Mouse (Mus musculus) gonadal fat pad, adult 2 months (tissue): ENCODE data around the gene Thbs2. TPM values are rescaled to one million over a fixed set of nuclear protein-coding genes. Genes with fewer than 3 reads are reported as not detected.

Experiments
- DNase-seq: peaks from one replicate; pipeline ENCODE4 v3.0.0-alpha.2; 2012; ENCODE audit warnings: low read depth
- polyA plus RNA-seq: library from polyadenylated mRNA; depleted of rRNA; stranded (reverse); fragments of >200 nt; gene quantifications from 2 replicates; pipeline ENCODE4 v1.2.3, GENCODE M21; 2012

Thbs2 gene
- polyA plus RNA-seq, 1 experiment = 12.7 TPM

DNA sequence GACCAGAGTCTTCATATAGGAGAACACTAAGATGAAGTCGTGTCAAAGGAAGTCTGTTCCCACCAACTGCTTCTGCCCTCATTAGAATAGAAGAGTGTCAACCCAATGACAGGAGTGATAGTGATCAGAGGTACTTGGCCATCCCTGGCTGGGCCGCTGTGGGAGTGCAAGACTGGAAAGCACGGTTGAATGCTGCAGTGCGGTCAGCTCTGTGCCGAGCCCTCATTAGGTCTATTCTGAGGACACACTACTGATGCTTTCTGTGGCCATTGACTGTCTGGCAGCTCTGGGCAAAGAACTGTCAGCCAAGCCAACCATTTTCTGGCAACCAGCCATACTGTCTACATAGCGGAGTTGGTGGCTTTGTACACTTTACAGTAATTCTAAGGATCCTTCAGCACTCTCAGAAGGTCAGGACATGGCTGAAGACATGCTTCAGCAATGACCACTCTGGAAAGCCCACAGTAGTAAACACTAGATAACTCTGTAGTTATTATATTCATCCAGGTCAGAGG, 2.3 kb upstream of the Thbs2 start:
- DNase-seq = no peak

DNA sequence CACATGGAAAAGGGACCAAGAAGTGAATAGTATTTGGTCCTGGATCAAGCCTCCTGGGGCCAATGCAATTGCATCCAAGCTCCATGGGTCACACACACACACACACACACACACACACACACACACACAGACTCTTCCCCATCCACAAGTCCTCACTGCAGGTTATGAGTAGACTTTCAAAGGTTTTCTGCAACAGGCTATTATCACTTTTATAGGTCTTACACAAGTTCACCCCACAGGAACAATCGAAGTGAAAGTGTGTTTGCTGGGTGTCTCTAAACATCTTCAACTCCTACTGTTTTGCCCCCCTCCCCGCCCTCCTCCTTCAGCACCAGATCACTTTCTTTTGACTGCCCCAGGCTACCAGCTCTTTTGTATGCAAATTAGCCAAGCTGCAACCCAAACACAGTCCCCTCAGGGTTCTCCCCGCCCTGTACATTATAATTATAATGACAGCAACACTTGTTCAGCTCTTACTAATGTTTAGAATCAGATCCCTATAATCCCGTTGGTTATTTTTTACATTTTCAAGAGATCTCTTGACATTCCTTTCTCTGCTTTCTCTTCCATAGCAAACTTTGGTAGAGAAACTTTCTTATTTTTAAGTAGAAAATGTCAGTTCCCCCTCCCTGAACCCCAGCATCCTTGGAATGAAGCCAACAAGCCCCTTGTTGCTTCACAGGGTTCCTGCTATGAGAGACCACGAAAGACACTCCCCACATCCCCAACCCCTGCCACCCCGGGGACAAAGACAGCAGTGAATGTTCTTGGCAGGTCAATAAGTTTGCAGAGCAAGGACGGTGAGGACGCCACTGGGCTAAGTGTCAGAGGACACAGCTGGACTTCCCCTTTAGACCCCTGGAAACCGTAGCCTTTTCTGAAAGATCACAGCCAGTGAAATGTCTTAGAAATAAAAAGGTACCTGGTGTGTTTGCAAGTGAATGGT, 714 bp downstream of the Thbs2 start:
- no peak for DNase-seq

DNA sequence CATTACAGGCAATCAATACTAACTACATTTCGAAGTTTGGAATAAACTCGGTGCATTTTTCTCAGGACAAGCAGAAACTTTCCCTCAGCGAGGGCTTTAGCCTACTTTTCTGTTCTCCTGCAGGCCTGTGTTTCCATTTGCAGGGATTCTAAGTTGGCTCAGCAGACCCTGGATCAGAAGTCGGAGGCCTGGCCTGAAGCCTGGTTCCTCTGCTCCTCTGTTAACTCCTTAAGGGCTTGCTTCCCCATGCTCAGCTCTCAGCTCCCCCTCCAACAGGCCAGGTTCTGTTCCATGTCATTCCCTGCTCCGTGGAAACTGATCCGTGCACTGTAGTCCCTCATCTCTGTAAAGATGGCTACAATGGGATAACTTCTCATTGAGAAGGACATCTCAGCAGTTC, 2.1 kb downstream of the Thbs2 start:
- no peak for DNase-seq

DNA sequence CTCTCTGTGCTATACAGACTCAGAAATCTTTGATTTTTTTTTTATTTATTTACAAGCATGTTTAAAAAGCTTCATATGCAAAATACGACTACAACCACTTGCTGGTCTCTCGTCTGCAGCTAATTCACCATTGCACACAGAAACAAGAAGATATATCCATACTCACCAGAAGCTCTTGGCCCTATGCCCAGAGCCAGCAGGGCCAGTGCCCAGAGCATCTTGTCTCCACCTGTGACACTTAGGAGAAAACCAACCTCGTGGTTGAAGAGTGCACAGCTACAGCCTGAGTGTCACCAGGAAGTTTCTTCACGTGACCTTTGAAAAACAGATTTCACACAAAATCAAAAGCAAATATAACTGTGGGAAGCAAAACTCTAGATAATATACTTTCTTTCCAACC, 2.8 kb downstream of the Thbs2 start:
- DNase-seq = no peak

DNA sequence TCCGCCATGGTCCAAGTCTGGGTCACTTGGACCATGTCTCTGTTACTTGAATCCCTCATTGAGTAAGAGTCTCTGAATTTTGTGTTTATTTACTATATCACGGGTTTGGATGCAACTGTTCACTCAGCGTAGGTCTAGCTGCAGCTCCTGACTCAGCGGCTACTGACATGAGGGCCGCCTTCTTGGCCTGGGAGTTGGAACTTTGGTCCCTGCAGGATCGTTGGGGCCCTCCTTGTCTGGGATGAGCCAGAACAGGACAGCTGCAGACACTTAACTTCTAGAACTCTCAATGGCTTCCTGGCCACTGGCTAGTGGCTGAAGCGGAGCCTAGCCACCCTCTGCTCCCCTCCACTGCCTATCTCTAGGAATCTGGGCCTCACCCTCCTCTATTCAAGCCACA, 11.2 kb downstream of the Thbs2 start:
- no peak for DNase-seq

DNA sequence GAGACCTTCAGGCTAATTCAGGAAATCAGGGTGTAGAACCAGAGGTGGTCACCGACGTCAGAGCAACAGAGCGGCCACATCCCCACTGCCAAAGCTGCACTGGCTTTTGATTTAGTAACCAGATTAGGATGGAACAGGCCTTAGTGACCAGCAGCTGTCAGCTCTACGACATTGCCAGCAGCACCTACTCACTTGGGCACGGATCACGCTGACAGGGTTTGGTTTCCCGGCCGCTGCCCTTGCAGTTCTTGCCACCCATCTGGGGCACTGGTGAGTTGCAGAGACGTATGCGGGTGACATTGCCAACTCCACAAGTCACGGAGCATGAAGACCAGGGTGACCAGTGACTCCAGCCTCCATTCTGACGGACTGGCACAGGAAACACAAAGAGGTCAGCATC, 13.0 kb downstream of the Thbs2 start:
- no peak for DNase-seq

DNA sequence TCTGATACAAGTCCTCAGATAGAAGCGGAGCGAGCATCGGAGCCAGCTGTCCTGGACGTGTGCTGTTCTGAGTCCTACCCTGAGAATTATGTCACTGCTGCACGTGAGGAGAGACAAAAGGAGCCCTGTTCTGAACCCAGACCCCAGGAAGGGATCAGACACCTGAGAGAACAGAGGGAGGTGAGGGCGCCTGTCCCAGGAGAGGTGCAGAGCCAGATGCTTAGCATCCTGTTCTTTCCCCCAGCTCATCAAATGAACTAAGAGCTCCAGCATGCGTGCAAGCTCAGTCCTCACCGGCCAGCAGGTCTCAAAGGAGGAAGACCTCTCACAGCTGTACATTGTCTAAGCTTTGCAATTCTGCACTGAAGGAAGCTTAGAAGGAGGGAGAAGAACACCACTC, 16.8 kb downstream of the Thbs2 start:
- DNase-seq = no peak

DNA sequence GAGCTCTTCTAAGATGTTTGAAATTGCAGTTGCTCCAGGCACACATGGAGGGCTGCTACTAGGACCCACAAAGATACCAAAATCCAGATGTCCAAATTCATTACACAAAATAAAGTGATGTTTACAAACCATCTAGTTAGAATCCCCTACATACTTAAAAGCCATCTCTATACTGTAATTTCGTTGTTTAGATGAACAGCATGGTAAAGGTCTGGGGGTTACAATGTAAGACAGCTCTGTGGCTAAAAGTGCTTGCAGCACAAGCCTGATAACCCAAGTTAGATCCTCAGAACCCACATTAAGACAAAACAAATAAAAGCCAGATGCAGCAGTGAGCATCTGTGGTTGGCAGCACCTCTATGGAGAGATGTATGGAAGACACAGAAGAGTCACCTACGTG, 18.5 kb downstream of the Thbs2 start:
- no peak for DNase-seq

DNA sequence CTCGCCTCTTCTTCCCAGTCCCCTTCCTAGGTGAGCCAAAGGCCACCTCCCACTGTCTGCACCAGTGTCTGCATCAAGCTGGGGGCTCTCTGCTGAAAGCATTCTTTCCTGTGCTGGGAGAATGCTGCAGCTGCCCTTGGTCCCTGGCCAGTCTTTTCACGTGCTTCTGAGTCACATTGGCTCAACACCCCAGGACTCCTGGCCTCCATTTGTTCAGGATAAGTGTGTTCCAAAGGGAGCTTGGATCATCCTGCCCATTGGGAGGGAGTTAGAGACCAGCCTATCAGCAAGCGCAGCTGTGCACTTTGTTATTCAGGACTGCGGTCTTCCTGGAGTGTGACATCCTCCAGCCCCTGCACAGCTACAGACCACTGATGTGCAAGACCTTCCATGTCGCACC, 21.6 kb downstream of the Thbs2 start:
- DNase-seq = no peak

DNA sequence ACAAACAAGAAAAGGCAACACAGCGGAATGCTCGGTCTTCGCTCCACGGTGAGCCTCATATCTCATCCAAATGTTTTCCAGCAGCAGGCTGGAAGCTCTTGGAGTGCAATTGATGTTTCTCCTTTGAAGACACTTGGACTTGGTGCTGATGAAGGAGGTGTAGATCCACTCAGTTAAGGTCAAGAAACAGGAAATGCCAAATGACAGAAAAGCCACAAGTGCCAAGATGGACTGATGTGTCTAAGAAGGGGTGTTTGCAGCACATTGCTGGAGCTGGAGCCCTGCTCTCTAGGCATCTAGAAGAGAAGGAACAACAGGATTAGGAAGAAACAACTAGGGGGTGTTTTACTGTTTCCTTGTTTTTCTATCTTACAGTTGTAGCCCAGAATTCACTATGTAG, 26.8 kb downstream of the Thbs2 start:
- no peak for DNase-seq

DNA sequence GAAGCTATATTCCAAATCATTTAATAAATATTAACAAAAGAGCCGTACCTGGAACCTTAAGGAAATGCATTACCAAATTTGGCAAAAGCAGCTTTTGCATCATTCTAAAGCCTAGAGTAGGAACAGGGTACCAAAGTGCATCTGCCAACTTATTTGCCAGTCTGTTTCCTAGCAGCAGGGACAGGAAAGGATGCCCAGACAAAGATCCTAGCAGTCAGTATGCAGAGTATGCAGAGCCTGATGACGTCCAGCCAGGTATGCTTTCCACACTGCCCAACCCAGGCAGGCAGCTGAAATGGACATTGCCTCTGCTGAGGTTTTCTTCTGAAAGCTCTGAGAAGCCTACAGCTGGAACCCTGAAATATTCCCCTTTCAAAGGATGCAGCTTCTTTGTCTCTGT, 27.6 kb downstream of the Thbs2 start:
- no peak for DNase-seq

DNA sequence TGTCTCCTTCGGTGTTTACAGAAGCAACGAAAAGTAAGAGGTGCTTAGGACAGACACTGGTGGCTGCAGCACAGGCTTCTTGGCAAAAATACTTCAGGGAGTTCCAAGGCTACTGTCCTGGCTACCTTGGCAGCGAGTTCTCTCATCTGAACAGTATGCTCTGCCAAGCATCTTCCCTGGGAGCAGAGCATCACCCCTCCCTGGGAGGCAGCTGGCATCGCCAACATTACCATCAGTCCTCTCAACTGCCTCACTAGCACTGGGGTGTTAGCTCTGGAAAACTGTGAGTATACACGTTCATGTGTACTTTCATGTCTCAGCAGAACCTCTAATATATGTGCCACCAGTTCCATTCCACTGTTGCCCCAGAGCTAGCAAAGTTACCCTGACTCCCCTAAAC, 30.7 kb downstream of the Thbs2 start:
- DNase-seq = no peak

DNA sequence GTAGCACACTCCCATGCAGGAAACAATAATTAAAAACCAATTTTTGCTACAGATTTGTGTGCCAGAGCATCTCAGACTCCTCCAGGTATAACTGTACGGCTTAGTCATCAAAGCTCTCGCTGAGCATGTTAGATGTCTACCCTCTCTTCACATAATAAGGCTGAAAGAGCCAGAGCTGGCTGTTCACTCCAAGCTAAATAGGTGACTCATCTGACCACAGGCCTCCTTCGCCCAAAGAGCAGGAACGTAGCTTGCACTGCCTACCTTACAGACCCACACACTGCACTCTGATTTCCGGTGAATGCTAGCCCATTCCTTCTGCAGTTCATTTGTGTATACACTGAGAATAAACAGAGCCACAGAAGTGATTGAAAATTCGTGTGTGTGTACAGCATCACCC, 31.6 kb downstream of the Thbs2 start:
- no peak for DNase-seq

DNA sequence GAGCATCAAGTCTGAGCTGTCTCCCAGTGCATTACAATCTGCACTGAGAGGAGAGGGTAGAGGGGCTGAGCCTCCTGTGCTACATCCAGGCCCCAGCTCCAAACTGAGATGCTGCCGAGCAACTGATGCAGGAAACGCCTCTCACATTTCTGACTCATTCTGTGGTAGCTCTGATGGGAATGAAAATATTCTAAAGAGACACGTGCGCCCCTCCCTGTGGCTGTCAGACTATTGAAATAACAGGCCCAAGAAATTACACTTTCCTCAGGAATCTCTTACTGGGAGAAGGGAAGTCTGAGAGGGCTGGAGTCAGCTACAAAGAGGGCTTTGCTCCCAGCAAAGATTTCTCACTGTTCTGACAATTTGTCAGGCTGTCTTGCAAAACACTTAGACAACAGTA, 34.3 kb downstream of the Thbs2 start:
- DNase-seq = no peak

DNA sequence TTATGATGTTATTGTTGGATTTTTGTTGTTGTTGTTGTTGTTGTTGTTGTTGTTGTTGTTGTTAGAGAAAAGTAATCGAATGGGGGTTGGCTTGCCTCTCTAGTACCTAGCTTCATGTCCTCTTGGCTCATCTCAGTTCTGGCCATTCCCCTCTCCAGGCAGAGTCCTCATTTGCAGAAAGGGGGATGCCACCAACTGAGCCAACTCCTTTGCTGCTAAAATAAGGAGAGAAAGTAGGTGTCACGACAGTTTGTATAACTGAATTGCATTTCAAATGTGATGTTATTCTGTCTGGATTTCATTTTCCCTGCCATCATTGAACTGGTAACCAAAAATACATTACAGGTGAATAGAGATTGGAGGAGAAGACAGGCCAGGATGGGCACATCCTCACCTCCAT, 35.9 kb downstream of the Thbs2 start:
- DNase-seq = no peak

DNA sequence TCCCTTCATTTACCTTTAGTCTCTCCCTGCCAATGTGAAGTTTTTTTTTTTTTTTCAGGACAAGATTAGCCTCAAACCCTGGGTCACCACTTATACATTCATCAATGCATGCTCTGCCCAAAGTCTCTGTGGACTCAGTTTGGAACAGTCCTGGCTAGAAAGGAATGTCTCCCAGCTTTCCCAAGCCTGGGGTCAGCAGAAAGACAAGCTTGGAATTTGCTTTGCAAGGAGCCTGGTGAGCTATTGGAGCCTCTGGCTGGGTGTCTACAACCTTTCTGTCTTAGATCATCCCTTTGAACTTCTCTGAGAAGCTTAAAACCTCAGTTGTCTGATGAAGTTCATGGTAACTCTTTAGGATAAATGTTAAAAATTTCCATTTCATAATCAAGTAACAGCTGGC, 36.9 kb downstream of the Thbs2 start:
- DNase-seq = no peak

DNA sequence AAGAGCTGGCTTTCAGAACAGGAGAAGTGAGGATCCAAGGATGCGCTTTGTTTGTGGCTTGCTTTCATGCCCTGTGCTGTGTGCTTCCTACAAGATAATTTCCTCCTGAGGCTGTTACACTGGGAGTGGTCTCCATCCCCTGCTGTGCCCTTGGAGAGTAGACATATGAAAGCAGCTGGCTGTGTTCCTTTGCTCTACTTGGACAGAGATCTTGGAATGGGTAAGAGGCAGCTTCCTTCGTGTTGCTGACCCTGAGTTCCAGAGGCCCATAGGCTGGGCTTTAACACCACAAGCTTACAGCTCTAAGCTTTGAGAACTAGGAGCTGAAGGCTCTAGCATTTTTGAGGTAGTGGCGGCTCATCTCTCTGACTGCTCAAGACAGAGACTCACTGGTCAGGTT, 39.1 kb downstream of the Thbs2 start:
- no peak for DNase-seq

DNA sequence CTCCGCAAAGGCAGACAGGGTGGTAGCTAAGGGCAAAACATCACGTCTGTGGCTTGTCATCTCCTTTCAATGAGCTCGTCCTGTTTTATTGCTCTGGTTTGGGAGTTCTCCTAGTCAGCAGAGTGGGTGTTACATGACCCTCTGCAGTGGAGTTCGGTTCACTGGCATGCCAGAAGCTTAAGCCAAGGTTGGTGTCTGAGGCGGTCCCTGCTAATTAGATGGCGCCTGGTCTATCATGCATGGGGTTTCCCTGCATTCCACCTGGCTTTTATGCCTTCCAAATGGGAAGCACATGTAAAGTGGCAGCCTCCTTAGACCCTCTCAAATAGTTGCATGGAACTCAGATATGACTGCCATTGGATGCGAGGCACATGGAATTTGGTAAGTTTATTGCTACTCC, 42.0 kb downstream of the Thbs2 start:
- no peak for DNase-seq

DNA sequence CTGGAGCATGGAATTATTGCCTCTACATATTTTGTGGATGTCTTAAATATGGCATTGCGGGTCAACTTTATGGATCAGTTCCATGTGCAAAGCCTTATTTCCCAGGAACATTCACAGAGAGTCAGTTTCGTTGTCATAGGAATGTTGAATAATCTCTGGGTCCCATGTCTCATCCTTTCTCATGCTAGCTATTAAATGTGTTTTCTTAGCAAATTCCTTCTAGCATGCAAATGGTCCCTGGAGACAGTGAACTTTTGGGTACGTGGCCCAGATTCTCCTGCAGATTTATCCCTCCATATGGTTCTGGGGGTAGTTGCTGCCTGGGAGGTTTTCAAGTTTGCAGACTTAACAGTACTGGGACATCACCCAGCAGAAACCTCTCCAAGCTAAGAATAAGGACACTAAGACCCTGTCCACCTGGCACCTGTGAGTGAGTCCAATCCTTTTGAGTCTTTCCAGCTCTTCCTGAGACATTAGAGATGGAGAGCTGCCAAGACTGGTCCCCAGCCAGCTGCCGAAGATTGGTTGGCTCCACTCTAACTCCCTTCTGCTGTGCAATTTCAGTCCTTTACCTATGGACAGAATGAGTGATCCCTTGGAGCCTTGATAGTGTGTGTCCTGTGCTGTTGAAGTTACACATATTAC, 45.9 kb downstream of the Thbs2 start:
- no peak for DNase-seq

DNA sequence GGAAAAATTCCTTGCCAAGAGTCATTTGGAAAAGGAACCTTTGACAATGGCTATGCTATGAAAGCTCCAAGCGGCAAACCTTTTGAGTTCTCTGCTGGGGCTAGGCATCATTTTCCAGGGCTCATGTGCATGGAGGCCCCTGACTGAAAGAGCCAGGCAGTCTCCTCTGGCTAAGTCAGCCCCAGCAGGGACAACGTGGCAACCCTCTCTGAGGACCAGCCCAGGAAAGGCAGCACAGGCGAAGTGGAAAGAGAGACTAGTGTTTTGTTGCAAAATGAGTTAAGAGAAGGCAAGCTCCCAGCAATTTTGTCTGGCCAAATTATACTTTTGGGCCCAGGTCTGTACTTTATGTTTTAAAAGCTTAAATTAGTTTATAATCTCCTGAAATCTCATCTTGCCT, 50.0 kb downstream of the Thbs2 start:
- no peak for DNase-seq

DNA sequence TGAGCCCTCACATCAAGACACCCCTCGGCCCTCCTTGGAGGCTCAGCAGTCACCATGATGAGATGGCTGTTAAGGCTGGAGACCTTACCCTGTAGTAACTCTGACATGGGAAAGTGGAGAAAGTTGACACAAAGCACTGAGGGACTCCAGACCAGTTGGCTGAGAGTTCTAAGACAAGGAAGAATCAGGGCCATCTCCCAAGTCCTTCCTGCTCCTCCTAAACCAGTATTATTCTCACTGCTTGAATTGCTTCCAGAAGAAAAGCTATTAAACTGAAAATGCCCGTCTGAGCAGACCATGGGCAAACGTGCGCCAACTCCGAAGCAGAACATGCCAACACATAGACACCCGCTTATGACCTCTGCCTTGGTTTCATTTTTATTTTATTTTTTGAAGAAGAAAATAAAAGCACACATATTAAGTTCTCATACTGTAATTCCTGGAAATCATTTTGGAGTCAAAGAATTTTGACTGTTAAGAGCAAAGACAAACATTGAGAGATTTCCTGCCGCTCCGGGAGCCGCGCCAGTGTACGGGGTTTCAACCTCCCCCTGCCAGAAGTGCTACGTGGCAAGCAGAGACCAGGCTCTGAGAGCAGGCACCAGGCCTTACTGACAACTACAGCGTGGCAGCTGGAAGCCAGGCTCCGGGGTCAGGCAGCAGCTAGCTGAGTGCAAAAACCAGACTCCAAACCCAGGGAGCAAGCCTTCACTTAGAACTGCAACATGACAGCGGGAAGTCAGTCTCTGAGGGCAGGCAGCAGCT, 53.5 kb downstream of the Thbs2 start:
- no peak for DNase-seq

DNA sequence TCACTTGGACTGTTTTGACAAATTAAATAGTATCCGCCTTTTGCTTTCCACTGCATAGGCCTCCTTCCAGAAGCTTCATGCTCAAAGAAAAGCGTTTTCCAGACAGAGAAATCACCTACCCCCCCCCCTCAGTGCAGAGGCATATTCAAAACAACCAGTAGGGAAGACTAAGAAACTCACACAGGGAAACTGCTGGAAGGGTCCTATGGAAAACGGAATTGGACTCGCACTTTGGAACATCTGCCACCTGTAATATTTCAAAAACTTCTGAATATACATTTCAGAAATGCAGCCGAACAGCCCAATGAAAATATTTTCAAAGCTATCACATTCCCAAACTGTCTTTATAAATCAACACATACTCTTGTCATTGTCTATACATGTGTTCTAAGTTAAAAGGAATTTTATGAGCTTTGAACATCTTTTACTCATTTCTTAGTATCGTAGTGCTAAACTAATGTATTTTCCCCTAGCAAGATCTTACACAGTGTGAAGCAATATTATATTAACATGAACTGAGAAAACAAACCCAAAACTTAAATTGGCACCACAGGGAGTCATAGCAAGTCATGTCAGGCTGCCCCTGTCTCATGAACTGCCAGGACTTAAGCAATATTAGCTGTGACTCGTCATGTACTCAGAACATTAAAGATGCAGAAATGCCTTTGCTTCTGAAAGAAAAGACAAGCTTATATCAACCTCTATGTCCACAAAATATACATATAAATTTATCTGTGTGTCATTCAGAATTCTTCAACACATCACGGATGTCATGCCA, 58.3 kb downstream of the Thbs2 start:
- no peak for DNase-seq
